Comparison of ENCODE assay signal across 15 mouse cellular contexts in genomic region chr10:108610057-108610644, GRCm38 (mm10).
A peak's percentile ranks its signal among the peaks of the same experiment; 100 is the strongest.
DNase-seq lines count a peak whose midpoint lies in the region; ATAC-seq and TF ChIP-seq lines count a peak whose summit lies in the region.
"Had no signal": no experiment of that assay in that cellular context is flagged by ENCODE, and none has a peak within 500 bp of the region (broad histone marks: within the 10 kb centered on the region; RNA-seq: fewer than 3 reads in every experiment).

No protein-coding gene starts in this region.

- H3K9me3 ChIP-seq in heart, embryonic 10.5 days = no peaks in the 10 kb centered on the region
- H3K9me3 ChIP-seq in midbrain, embryonic 10.5 days (replicated peaks) = no peaks in the 10 kb centered on the region
- H3K9me3 ChIP-seq in midbrain, embryonic 16.5 days (replicated peaks; ENCODE audit: control insufficient read depth, low read length, poor library complexity, severe bottlenecking) = no peaks in the 10 kb centered on the region

- H3K27ac ChIP-seq in heart, embryonic 10.5 days = peak overlapping the region; percentile 29; the same call in 1 of the 2 replicates
- 0 out of 2 replicates have a peak overlapping the region, but pooled peaks have one; percentile 1 for H3K27ac ChIP-seq in midbrain, embryonic 10.5 days (replicated peaks)
- H3K27ac ChIP-seq in midbrain, embryonic 16.5 days (ENCODE audit: low read length) = no peak overlapping the region
- peak overlapping the region; percentile 86 for H3K27ac ChIP-seq in cortical plate, adult 2 months (ENCODE audit: insufficient read depth, low read length)

- no peak overlapping the region for H3K9ac ChIP-seq in midbrain, embryonic 16.5 days (ENCODE audit: low read depth, low read length)
- H3K9ac ChIP-seq: lung, embryonic 14.5 days had no signal

- no peaks in the 10 kb centered on the region for H3K27me3 ChIP-seq in heart, embryonic 10.5 days (ENCODE audit: insufficient read depth, poor library complexity, severe bottlenecking)
- H3K27me3 ChIP-seq in midbrain, embryonic 10.5 days (ENCODE audit: low read depth, poor library complexity, severe bottlenecking) = no peaks in the 10 kb centered on the region
- no peaks in the 10 kb centered on the region for H3K27me3 ChIP-seq in midbrain, embryonic 16.5 days (ENCODE audit: control insufficient read depth, insufficient read depth, low read depth, low read length)

- no peak overlapping the region for H3K4me2 ChIP-seq in midbrain, embryonic 16.5 days (ENCODE audit: low read length)
- H3K4me2 ChIP-seq: lung, embryonic 14.5 days had no signal

- WGBS in heart, embryonic 10.5 days = 75% methylated on average over 14 of the region's 14 CpGs
- WGBS in midbrain, embryonic 10.5 days = 82% methylated on average over 14 of the region's 14 CpGs
- WGBS in midbrain, embryonic 16.5 days = 77% methylated on average over 14 of the region's 14 CpGs

- TF ChIP-seq POLR2A in cortical plate, adult 2 months (IDR thresholded peaks at IDR 0.05; ENCODE audit: extremely low read depth, insufficient read depth, low read length) = 0 out of 2 replicates have a peak, but pooled peaks have one; percentile 8

- ATAC-seq in midbrain, embryonic 16.5 days = no peak
- ATAC-seq: forebrain, embryonic 16.5 days; Patski had no signal

- intact Hi-C loops in heart, postnatal 10 days (cut with DNase I) = no loop called here
- intact Hi-C loops in heart, postnatal 36 days (cut with DNase I) = no loop called here

- peaks cover 4% of the 10 kb centered on the region; the same call in 1 of the 2 replicates for H3K4me1 ChIP-seq in heart, embryonic 10.5 days
- 0 out of 2 replicates have a peak, but pooled peaks cover 3% of the 10 kb centered on the region for H3K4me1 ChIP-seq in midbrain, embryonic 10.5 days
- H3K4me1 ChIP-seq in midbrain, embryonic 16.5 days (ENCODE audit: control insufficient read depth, insufficient read depth, low read length) = peaks cover 2% of the 10 kb centered on the region; the same call in 1 of the 2 replicates
- peaks cover 7% of the 10 kb centered on the region for H3K4me1 ChIP-seq in cortical plate, adult 2 months (ENCODE audit: control insufficient read depth, insufficient read depth, low read length)

- H3K4me3 ChIP-seq in heart, embryonic 10.5 days = no peak overlapping the region
- no peak overlapping the region for H3K4me3 ChIP-seq in midbrain, embryonic 10.5 days
- no peak overlapping the region for H3K4me3 ChIP-seq in midbrain, embryonic 16.5 days (ENCODE audit: low read depth, low read length)
- H3K4me3 ChIP-seq in cortical plate, adult 2 months (ENCODE audit: insufficient read depth, low read length) = no peak overlapping the region

- no peaks in the 10 kb centered on the region for H3K36me3 ChIP-seq in heart, embryonic 10.5 days
- no peaks in the 10 kb centered on the region for H3K36me3 ChIP-seq in midbrain, embryonic 10.5 days
- peaks cover 10% of the 10 kb centered on the region; the same call in 1 of the 2 replicates for H3K36me3 ChIP-seq in midbrain, embryonic 16.5 days (ENCODE audit: control insufficient read depth, insufficient read depth, low read length)

- no peak for TF ChIP-seq CTCF in cortical plate, adult 2 months (IDR thresholded peaks at IDR 0.05; ENCODE audit: extremely low read depth, insufficient read depth, low read length)

- DNase-seq in heart, embryonic 10.5 days (ENCODE audit: low spot score) = no peak
- DNase-seq in heart, postnatal 10 days = no peak
- no peak for DNase-seq in midbrain, embryonic 10.5 days (ENCODE audit: low spot score)
- DNase-seq in right cerebral cortex, postnatal 25 days = peak; percentile 52
- no peak for DNase-seq in thymus, postnatal 25 days
- no peak for DNase-seq in heart, postnatal 36 days
- DNase-seq: adrenal gland, postnatal 25 days; cerebellum, adult 11 months; heart, postnatal 14 days; kidney, adult 11 months; lung, embryonic 14.5 days had no signal
